Mouse (Mus musculus) NIH3T3 (cell line): Measurements from ENCODE around the gene Dpagt1.

Experiments used
- DNase-seq: peaks from one replicate; pipeline ENCODE4 v3.0.0-alpha.2; 2012; ENCODE audit warnings: low read depth

The Dpagt1 gene

GRCm38 (mm10) chr9:44378153-44378730 is 52.4 kb downstream of the Dpagt1 start:
- no peak for DNase-seq

GRCm38 (mm10) chr9:44379054-44379834 is 53.4 kb downstream of the Dpagt1 start, which contains the start of gene Hyou1:
Hyou1 (plus strand) TSS chr9:44379490.
- peak; percentile 97 for DNase-seq

GRCm38 (mm10) chr9:44379862-44380261 is 54.0 kb downstream of the Dpagt1 start:
- no peak for DNase-seq
